Mouse (Mus musculus): ENCODE results near the gene Larp1. TPM values are rescaled to one million over a fixed set of nuclear protein-coding genes. Genes with fewer than 3 reads are reported as not detected.
A peak's percentile ranks its signal among the peaks of the same experiment; 100 is the strongest.

Larp1 gene
- 10 to 100 TPM; 86.6 to 93.6 TPM for total RNA-seq (2021)
- long read RNA-seq, experiment 1, full-length matches to known transcripts, result 5 of 31 reads
- long read RNA-seq, experiment 1, partial matches to known transcripts, result 17 of 31 reads
- long read RNA-seq, experiment 1, other reads (novel, unspliced or antisense), result 9 of 31 reads
- long read RNA-seq, experiment 2, full-length matches to known transcripts, result 5 of 45 reads
- long read RNA-seq, experiment 2, partial matches to known transcripts, result 29 of 45 reads
- long read RNA-seq, experiment 2, other reads (novel, unspliced or antisense), result 11 of 45 reads

GRCm38 (mm10) chr11:58009051-58009515 is at the start of gene Larp1:
Larp1 (plus strand) TSS chr11:58009064.
- no peak for DNase-seq (ENCODE audit: low spot score in 2 of 2)

- DNase-seq (ENCODE audit: low spot score in 2 of 2), result no peak
Measured at GRCm38 (mm10) chr11:57959924-57960323, 48.9 kb upstream of the Larp1 start.

- DNase-seq (ENCODE audit: low spot score in 2 of 2), result peak; percentile 79 to 83
Measured at GRCm38 (mm10) chr11:57962382-57963285, 46.2 kb upstream of the Larp1 start.

- DNase-seq (ENCODE audit: low spot score in 2 of 2), result no peak
Measured at GRCm38 (mm10) chr11:57963291-57963870, 45.5 kb upstream of the Larp1 start.

GRCm38 (mm10) chr11:57966630-57967029 is 42.2 kb upstream of the Larp1 start:
- DNase-seq (ENCODE audit: low spot score in 2 of 2), result no peak

GRCm38 (mm10) chr11:57968301-57968700 is 40.6 kb upstream of the Larp1 start:
- DNase-seq (ENCODE audit: low spot score in 2 of 2), result no peak

- DNase-seq (ENCODE audit: low spot score in 2 of 2), result no peak
Measured at GRCm38 (mm10) chr11:57970541-57970940, 38.3 kb upstream of the Larp1 start.

- no peak for DNase-seq (ENCODE audit: low spot score in 2 of 2)
Measured at GRCm38 (mm10) chr11:57973001-57973912, 35.6 kb upstream of the Larp1 start.

GRCm38 (mm10) chr11:57973913-57974234 is 35.0 kb upstream of the Larp1 start:
- DNase-seq (ENCODE audit: low spot score in 2 of 2), result no peak

GRCm38 (mm10) chr11:57975876-57976275 is 33.0 kb upstream of the Larp1 start:
- no peak for DNase-seq (ENCODE audit: low spot score in 2 of 2)

- no peak for DNase-seq (ENCODE audit: low spot score in 2 of 2)
Measured at GRCm38 (mm10) chr11:57977681-57978080, 31.2 kb upstream of the Larp1 start.

GRCm38 (mm10) chr11:57979621-57980020 is 29.2 kb upstream of the Larp1 start:
- no peak for DNase-seq (ENCODE audit: low spot score in 2 of 2)

GRCm38 (mm10) chr11:57981083-57981809 is 27.6 kb upstream of the Larp1 start:
- no peak for DNase-seq (ENCODE audit: low spot score in 2 of 2)

- no peak for DNase-seq (ENCODE audit: low spot score in 2 of 2)
Measured at GRCm38 (mm10) chr11:57983480-57984342, 25.2 kb upstream of the Larp1 start.

- DNase-seq (ENCODE audit: low spot score in 2 of 2), result no peak
Measured at GRCm38 (mm10) chr11:57984343-57984666, 24.6 kb upstream of the Larp1 start.

GRCm38 (mm10) chr11:57985485-57985884 is 23.4 kb upstream of the Larp1 start:
- no peak for DNase-seq (ENCODE audit: low spot score in 2 of 2)

GRCm38 (mm10) chr11:57986053-57986452 is 22.8 kb upstream of the Larp1 start:
- DNase-seq (ENCODE audit: low spot score in 2 of 2), result no peak

GRCm38 (mm10) chr11:57986456-57986855 is 22.4 kb upstream of the Larp1 start:
- no peak for DNase-seq (ENCODE audit: low spot score in 2 of 2)

GRCm38 (mm10) chr11:57986861-57987260 is 22.0 kb upstream of the Larp1 start:
- DNase-seq (ENCODE audit: low spot score in 2 of 2), result no peak

All from layer of hippocampus, postnatal 14 days (tissue).